Mouse (Mus musculus): Measurements from ENCODE around the gene Gja4.

The Gja4 gene

GRCm38 (mm10) chr4:127324296-127324695 is 10.5 kb upstream of the Gja4 start:
- DNase-seq (ENCODE audit: inconsistent ontology term) = no peak

GRCm38 (mm10) chr4:127323651-127324050 is 9.8 kb upstream of the Gja4 start:
- DNase-seq (ENCODE audit: inconsistent ontology term) = no peak

- DNase-seq (ENCODE audit: inconsistent ontology term) = peak; percentile 43
Observed at GRCm38 (mm10) chr4:127319613-127320012, 5.8 kb upstream of the Gja4 start.

GRCm38 (mm10) chr4:127317143-127317542 is 3.3 kb upstream of the Gja4 start:
- DNase-seq (ENCODE audit: inconsistent ontology term) = no peak

DNA sequence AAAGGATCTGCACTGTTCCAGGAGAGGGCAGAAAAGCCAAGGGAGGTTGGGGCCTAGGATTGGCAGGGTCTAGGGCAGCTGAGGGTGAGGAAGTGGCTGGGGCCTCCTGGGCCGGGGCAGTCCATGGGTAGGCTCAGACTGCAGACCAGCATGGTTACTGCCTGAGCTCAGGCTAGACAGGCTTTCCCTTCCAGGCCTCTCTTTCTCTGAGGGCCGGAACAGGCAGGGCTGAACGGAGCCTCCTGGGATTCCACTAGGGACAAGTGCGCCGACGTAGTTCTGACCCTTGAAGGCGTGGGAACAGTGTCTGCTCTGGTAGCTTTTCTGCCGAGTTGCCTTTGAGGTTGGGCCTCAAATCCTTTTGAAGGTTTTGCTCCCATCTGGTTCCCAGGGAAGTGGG is 1.9 kb upstream of the Gja4 start:
- no peak for DNase-seq (ENCODE audit: inconsistent ontology term)

DNA sequence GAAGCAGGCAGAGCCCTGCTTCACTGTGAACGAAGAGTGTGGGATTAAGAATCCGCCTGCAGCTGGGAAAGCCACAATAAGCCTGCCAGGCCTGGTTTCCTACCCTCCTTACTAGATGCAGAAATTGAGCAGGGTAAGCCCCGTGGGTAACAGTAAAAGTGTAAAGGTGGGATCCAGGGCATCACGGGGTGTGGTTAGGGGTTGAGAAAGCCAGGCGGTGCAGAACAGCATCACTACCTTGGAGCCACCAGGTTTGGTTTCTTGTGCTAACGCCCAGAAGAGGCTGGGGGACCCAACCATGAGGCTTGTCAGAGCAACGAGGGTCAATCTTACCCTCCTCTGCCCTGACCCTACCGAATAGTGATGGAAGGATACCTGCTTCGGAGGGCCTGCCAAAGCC is 746 bp upstream of the Gja4 start:
- no peak for DNase-seq (ENCODE audit: inconsistent ontology term)

- no peak for DNase-seq (ENCODE audit: inconsistent ontology term)
Observed at GRCm38 (mm10) chr4:127312349-127312748, 1.5 kb downstream of the Gja4 start.

- no peak for DNase-seq (ENCODE audit: inconsistent ontology term)
Observed at GRCm38 (mm10) chr4:127311561-127311960, 2.3 kb downstream of the Gja4 start.

GRCm38 (mm10) chr4:127306915-127307314 is 6.9 kb downstream of the Gja4 start:
- no peak for DNase-seq (ENCODE audit: inconsistent ontology term)

DNA sequence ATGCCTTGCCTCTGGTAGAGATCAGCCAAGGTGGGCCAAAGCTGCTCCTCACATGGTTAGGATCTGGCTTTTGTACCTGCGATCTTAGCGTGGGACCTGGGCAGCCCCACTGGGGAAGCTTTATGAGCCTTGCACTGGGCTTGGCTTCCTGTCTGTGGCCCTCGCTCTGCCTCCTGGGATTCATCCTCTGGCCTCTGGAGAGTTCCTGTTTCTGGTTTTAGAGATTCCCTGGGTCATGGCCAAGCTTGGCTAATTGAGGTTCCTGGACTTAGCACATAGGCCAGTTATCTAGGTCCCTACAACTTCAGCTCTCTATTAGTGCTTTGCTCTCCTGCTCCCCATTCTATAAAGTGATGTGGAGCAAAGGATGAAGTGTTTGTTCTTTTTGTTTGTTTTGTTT is 10.0 kb downstream of the Gja4 start:
- DNase-seq (ENCODE audit: inconsistent ontology term) = no peak

GRCm38 (mm10) chr4:127300503-127300902 is 13.3 kb downstream of the Gja4 start:
- no peak for DNase-seq (ENCODE audit: inconsistent ontology term)

- no peak for DNase-seq (ENCODE audit: inconsistent ontology term)
Observed at GRCm38 (mm10) chr4:127292631-127293030, 21.2 kb downstream of the Gja4 start.

- no peak for DNase-seq (ENCODE audit: inconsistent ontology term)
Observed at GRCm38 (mm10) chr4:127289039-127289548, 24.7 kb downstream of the Gja4 start.

GRCm38 (mm10) chr4:127286907-127287306 is 26.9 kb downstream of the Gja4 start:
- no peak for DNase-seq (ENCODE audit: inconsistent ontology term)

DNA sequence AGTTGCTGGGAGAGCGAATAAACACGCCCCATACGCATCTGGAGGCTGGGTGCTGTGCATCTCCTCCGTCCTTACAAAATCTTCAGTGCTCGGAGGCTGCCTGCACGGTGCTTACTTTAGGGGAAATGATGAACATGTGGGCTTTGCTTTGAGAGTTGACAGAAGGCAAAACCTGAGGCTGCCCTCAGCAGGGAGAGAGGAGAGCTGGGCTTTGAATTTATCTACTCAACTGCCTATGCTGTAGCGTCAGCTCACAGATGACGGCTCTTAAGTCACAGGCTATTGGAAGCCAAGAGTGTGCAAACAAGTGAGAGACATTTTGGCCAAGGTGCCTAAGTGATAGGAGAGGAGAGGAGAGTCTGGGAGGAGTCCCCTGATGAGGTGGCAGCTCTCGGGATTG is 34.6 kb downstream of the Gja4 start:
- DNase-seq (ENCODE audit: inconsistent ontology term) = no peak

DNA sequence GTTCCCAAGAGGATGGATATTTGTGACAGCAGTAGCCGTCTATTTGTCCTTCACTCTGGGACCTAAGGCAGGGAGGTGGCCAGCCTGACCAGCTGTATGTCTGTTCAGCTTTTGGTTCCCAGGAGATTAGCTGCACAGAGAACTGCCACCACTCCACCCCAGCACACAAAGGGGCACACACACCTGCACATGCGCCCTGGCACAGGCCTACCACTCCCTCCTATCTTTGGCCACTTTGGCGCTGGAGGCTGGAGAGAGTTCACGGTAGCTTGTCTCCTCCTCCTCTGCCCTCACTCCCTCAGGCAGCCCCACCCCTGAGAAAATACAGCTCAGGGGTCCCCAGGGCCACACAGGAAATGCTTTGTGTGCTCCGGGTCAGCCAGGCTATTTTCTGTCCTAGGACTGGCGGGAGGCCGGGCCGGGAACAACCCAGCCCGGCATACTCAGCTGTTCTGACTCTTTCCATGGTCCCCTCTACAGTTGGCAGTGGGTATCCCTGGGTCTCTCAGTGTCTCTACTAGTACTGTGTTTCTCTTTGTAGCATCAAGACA is 35.3 kb downstream of the Gja4 start:
- no peak for DNase-seq (ENCODE audit: inconsistent ontology term)

- DNase-seq (ENCODE audit: inconsistent ontology term) = no peak
Observed at GRCm38 (mm10) chr4:127264183-127264554, 49.7 kb downstream of the Gja4 start.

DNA sequence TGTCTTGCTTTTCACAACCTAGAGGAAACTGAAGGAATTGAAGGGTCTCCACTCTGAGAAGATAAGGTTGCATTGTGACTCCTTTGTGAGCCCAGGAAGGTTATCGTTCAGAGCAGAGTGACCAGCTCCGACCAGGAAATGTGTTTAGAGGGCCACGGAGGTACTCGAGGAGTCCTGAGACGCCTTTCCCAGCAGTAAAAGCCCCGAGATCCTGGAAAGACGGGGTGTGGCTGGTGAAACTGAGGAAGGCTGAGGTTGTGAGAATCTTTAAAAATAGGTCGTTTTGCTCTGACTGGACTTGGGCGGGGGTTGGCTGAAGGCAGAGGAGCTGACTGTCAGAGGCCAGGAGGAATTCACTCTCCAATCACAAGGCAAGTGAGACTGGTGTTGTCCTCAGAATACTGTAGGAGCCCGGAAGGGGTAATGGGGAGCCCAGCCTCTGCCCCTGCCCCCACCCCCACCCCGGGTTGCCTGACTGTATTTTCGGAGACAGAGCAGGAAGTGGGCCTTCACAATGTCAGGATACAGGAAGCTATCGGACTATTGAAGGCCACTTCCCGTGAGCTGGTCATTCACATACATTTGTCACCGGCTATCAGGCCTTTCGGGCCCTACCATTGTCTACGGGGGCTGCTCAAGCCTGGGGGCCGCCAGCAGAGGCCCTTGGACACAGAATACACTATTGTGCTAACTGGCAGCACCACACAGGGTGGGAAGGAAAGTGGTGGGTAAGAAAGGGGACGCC is 50.2 kb downstream of the Gja4 start:
- no peak for DNase-seq (ENCODE audit: inconsistent ontology term)

GRCm38 (mm10) chr4:127261601-127262000 is 52.2 kb downstream of the Gja4 start:
- DNase-seq (ENCODE audit: inconsistent ontology term) = no peak
